Mouse (Mus musculus): ENCODE data around the gene Gpr22.

GRCm38 (mm10) chr12:31755885-31756755 is 42.4 kb upstream of the Gpr22 start:
- TF ChIP-seq CTCF (IDR thresholded peaks at IDR 0.05; ENCODE audit: extremely low read depth, insufficient read depth, low read length) (no peak), POLR2A (IDR thresholded peaks at IDR 0.05; ENCODE audit: extremely low read depth, insufficient read depth, low read length) (no peak)
